Mouse (Mus musculus) myocyte (in vitro differentiated cells): ENCODE measurements around the gene Ccdc28a. TPM values are rescaled to one million over a fixed set of nuclear protein-coding genes. Genes with fewer than 3 reads are reported as not detected.

ENCODE experiments used
- H3K27me3 ChIP-seq: one replicate; pipeline ENCODE4 v1.6.1; 2011; ENCODE audit not compliant: control insufficient read depth, insufficient read depth, insufficient read length
- H3K36me3 ChIP-seq: one replicate; pipeline ENCODE4 v1.6.1; 2011; ENCODE audit not compliant: control insufficient read depth, insufficient read depth
- H3K4me2 ChIP-seq: one replicate; pipeline ENCODE4 v1.6.1; 2011; ENCODE audit warnings: low read depth, control low read depth
- H3K4me3 ChIP-seq: one replicate; pipeline ENCODE4 v1.5.1; 2011; ENCODE audit warnings: mild to moderate bottlenecking, control low read depth, moderate library complexity
- H3K79me2 ChIP-seq: one replicate; pipeline ENCODE4 v1.6.1; 2011; ENCODE audit not compliant: control insufficient read depth, insufficient read depth
- H3ac ChIP-seq: one replicate; pipeline ENCODE4 v1.6.1; 2011; ENCODE audit not compliant: control insufficient read depth, insufficient read length
- CEBPB ChIP-seq: IDR thresholded peaks from 2 replicates; pipeline ENCODE4 v1.6.1; 2011; ENCODE audit warnings: mild to moderate bottlenecking, moderate library complexity; ENCODE audit not compliant: poor library complexity, insufficient read depth, severe bottlenecking
- E2F4 ChIP-seq: IDR thresholded peaks from one replicate; pipeline ENCODE4 v1.6.1; 2011; ENCODE audit warnings: mild to moderate bottlenecking, control low read depth, moderate library complexity; ENCODE audit not compliant: insufficient read depth
- MAX ChIP-seq: IDR thresholded peaks from one replicate; pipeline ENCODE4 v1.6.1; 2011; ENCODE audit warnings: low read depth, mild to moderate bottlenecking, control low read depth
- MYOD1 ChIP-seq, 3 experiments: IDR thresholded peaks; one replicate each; pipeline ENCODE4 v1.6.1; 2011; ENCODE audit warnings: control low read depth in 2 of 3, low read depth in 2 of 3, mild to moderate bottlenecking in 2 of 3, moderate library complexity in 1 of 3; ENCODE audit not compliant: insufficient read length in 2 of 3, control insufficient read depth in 1 of 3
- MYOG ChIP-seq, 3 experiments: IDR thresholded peaks; one replicate each; pipeline ENCODE4 v1.6.1; 2011; ENCODE audit warnings: control low read depth in 2 of 3, low read depth in 2 of 3, mild to moderate bottlenecking in 2 of 3; ENCODE audit not compliant: insufficient read length in 2 of 3, control insufficient read depth in 1 of 3, insufficient read depth in 1 of 3
- POLR2A ChIP-seq: IDR thresholded peaks from one replicate; pipeline ENCODE4 v1.6.1; 2011; ENCODE audit warnings: low read depth, mild to moderate bottlenecking, control low read depth, moderate library complexity; ENCODE audit not compliant: insufficient read length
- POLR2AphosphoS2 ChIP-seq: IDR thresholded peaks from one replicate; pipeline ENCODE4 v1.6.1; 2011; ENCODE audit warnings: low read depth, control low read depth; ENCODE audit not compliant: insufficient read length
- REST ChIP-seq: IDR thresholded peaks from one replicate; pipeline ENCODE4 v1.6.1; 2011; ENCODE audit warnings: mild to moderate bottlenecking, control low read depth, moderate library complexity; ENCODE audit not compliant: insufficient read depth, insufficient read length
- SRF ChIP-seq: IDR thresholded peaks from one replicate; pipeline ENCODE4 v1.6.1; 2011; ENCODE audit warnings: low read depth; ENCODE audit not compliant: control insufficient read depth, insufficient read length
- TCF12 ChIP-seq: IDR thresholded peaks from one replicate; pipeline ENCODE4 v1.6.1; 2011; ENCODE audit warnings: mild to moderate bottlenecking, control low read depth; ENCODE audit not compliant: poor library complexity, insufficient read depth, severe bottlenecking
- TCF3 ChIP-seq: IDR thresholded peaks from one replicate; pipeline ENCODE4 v1.6.1; 2011; ENCODE audit warnings: low read depth, control low read depth; ENCODE audit not compliant: insufficient read length
- USF1 ChIP-seq: IDR thresholded peaks from one replicate; pipeline ENCODE4 v1.6.1; 2011; ENCODE audit warnings: low read depth, mild to moderate bottlenecking, control low read depth, moderate library complexity
- polyA plus RNA-seq: library from polyadenylated mRNA; unstranded; fragments of >200 nt; fragmentation: generic; extraction: Trizol; gene quantifications from one replicate; pipeline ENCODE4 v1.2.1, GENCODE M21; 2012; ENCODE audit warnings: missing spikeins

Gene Ccdc28a
- polyA plus RNA-seq, 1 experiment: 7.3 TPM

DNA sequence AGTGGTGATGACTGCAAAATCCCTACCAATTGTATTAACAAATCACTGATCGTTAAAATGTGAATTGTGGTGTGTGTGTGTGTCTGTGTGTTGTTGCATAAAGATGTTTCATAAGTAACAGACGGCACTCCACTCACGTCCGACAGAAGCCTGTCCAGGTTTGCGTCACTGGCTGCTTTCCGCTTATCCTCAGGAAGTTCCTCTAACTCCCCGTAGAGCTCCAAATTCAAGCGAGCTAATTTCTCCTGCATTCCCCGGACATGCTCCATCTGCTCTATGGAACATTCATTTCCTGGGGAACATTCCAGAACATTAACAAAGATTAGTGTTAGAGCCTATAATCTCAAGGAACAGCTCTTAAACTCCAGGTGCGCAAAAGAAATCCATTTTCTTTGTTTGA lies 15.4 kb downstream of the Ccdc28a start:
- Histone ChIP-seq H3K36me3 (no peaks in the 10 kb centered on the region), H3ac (no peak overlapping the region), H3K27me3 (no peaks in the 10 kb centered on the region), H3K4me3 (no peak overlapping the region), H3K79me2 (no peaks in the 10 kb centered on the region), H3K4me2 (no peak overlapping the region)
- TF ChIP-seq REST: no peak
- no peak for TF ChIP-seq E2F4
- TF ChIP-seq CEBPB: no peak
- TF ChIP-seq MYOD1 (IDR thresholded peaks at IDR 0.05; ENCODE audit: control insufficient read depth in 1 of 3, insufficient read length in 2 of 3, low read depth in 2 of 3): no peak
- no peak for TF ChIP-seq TCF3
- TF ChIP-seq USF1: no peak
- TF ChIP-seq SRF: no peak
- TF ChIP-seq POLR2AphosphoS2: no peak
- TF ChIP-seq MYOG (IDR thresholded peaks at IDR 0.05; ENCODE audit: control insufficient read depth in 1 of 3, insufficient read depth in 1 of 3, insufficient read length in 2 of 3, low read depth in 2 of 3): no peak
- no peak for TF ChIP-seq TCF12
- no peak for TF ChIP-seq MAX
- no peak for TF ChIP-seq POLR2A

- Histone ChIP-seq H3K27me3 (no peaks in the 10 kb centered on the region), H3K4me2 (no peak overlapping the region), H3K4me3 (no peak overlapping the region), H3K36me3 (no peaks in the 10 kb centered on the region), H3K79me2 (no peaks in the 10 kb centered on the region), H3ac (no peak overlapping the region)
- TF ChIP-seq POLR2AphosphoS2 (no peak), MYOD1 (IDR thresholded peaks at IDR 0.05; ENCODE audit: control insufficient read depth in 1 of 3, insufficient read length in 2 of 3, low read depth in 2 of 3) (no peak), POLR2A (no peak), SRF (no peak), USF1 (no peak), MYOG (IDR thresholded peaks at IDR 0.05; ENCODE audit: control insufficient read depth in 1 of 3, insufficient read depth in 1 of 3, insufficient read length in 2 of 3, low read depth in 2 of 3) (no peak), TCF3 (no peak), CEBPB (no peak), E2F4 (no peak), REST (no peak), MAX (no peak), TCF12 (no peak)
Measured at GRCm38 (mm10) chr10:18214124-18214523, 20.7 kb downstream of the Ccdc28a start.

- H3K36me3 ChIP-seq: no peaks in the 10 kb centered on the region
- no peak overlapping the region for H3ac ChIP-seq
- no peak overlapping the region for H3K4me2 ChIP-seq
- no peaks in the 10 kb centered on the region for H3K79me2 ChIP-seq
- no peaks in the 10 kb centered on the region for H3K27me3 ChIP-seq
- TF ChIP-seq SRF (no peak), MYOG (IDR thresholded peaks at IDR 0.05; ENCODE audit: control insufficient read depth in 1 of 3, insufficient read depth in 1 of 3, insufficient read length in 2 of 3, low read depth in 2 of 3) (no peak), TCF3 (no peak), USF1 (no peak), E2F4 (no peak)
- H3K4me3 ChIP-seq: no peak overlapping the region
Measured at GRCm38 (mm10) chr10:18213373-18213772, 21.4 kb downstream of the Ccdc28a start.

GRCm38 (mm10) chr10:18210726-18211125 lies 24.1 kb downstream of the Ccdc28a start, which contains the start of gene Ect2l:
TSS of gene Ect2l (minus strand) at chr10:18210890.
- H3K4me3 ChIP-seq: no peak within 1 kb of the TSS
- H3K27me3 ChIP-seq: no peaks in the 10 kb centered on the region
- no peaks in the 10 kb centered on the region for H3K36me3 ChIP-seq
- H3K79me2 ChIP-seq: no peaks in the 10 kb centered on the region
- TF ChIP-seq MYOD1 (IDR thresholded peaks at IDR 0.05; ENCODE audit: control insufficient read depth in 1 of 3, insufficient read length in 2 of 3, low read depth in 2 of 3) (peak in 1 of 3 experiments; percentile 27), POLR2A (no peak), SRF (no peak), MYOG (IDR thresholded peaks at IDR 0.05; ENCODE audit: control insufficient read depth in 1 of 3, insufficient read depth in 1 of 3, insufficient read length in 2 of 3, low read depth in 2 of 3) (no peak)
- no peak within 1 kb of the TSS for H3ac ChIP-seq
- peak within 1 kb of the TSS; percentile 58 for H3K4me2 ChIP-seq

- Histone ChIP-seq H3K36me3 (no peaks in the 10 kb centered on the region), H3K4me2 (no peak overlapping the region), H3K27me3 (no peaks in the 10 kb centered on the region), H3ac (no peak overlapping the region), H3K4me3 (no peak overlapping the region), H3K79me2 (no peaks in the 10 kb centered on the region)
- no peak for TF ChIP-seq TCF3
- no peak for TF ChIP-seq MAX
- no peak for TF ChIP-seq E2F4
- TF ChIP-seq CEBPB: no peak
- TF ChIP-seq REST: no peak
Measured at GRCm38 (mm10) chr10:18210119-18210518, 24.7 kb downstream of the Ccdc28a start.
